Comparison of ENCODE assay signal across 25 mouse cellular contexts in the genomic region with DNA sequence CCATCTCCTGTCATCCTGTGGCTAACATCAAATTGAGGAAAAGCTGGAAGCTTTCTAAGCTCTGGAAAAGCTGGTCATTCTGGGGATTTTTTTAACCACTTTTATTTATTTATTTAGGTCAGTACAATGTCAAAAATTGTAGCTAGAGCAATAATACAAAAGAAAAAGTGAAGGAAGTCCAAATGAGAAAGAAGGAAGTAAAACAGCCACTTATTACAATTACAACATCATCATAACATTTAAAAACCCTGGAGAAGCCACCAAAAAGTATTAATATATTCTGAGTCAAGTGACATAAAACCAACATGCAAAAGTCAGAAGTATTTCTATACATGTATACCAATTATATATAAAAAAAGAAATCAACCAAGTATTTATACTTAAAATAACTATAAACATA.
"Had no signal": no experiment of that assay in that cellular context is flagged by ENCODE, and none has a peak within 500 bp of the region (broad histone marks: within the 10 kb centered on the region; RNA-seq: fewer than 3 reads in every experiment).

No protein-coding gene starts in this region.

- H3K4me3 ChIP-seq: heart, adult 2 months; heart, embryonic 13.5 days; heart, embryonic 15.5 days; hindbrain, embryonic 13.5 days; hindbrain, embryonic 15.5 days; kidney, embryonic 15.5 days; layer of hippocampus, adult 2 months; limb, embryonic 13.5 days; limb, embryonic 15.5 days; liver, embryonic 12.5 days had no signal

- H3K4me1 ChIP-seq: heart, embryonic 13.5 days; heart, embryonic 15.5 days; hindbrain, embryonic 13.5 days; hindbrain, embryonic 15.5 days; kidney, embryonic 15.5 days; limb, embryonic 13.5 days; limb, embryonic 15.5 days; liver, embryonic 12.5 days had no signal

- H3K27ac ChIP-seq: heart, adult 2 months; heart, embryonic 13.5 days; heart, embryonic 15.5 days; hindbrain, embryonic 13.5 days; hindbrain, embryonic 15.5 days; hindbrain, postnatal 0 days; kidney, embryonic 15.5 days; kidney, postnatal 0 days; layer of hippocampus, adult 2 months; limb, embryonic 13.5 days; limb, embryonic 15.5 days; liver, embryonic 12.5 days had no signal

- DNase-seq: gastrocnemius, postnatal 10 days; gastrocnemius, postnatal 25 days; heart, adult 11 months; heart, adult 2 months; heart, postnatal 14 days; heart, postnatal 36 days; kidney, adult 11 months; kidney, adult 2 months; kidney, adult 9 months; kidney, postnatal 14 days; kidney, postnatal 36 days; layer of hippocampus, postnatal 36 days; left cerebral cortex, postnatal 4 days had no signal

- ATAC-seq: hindbrain, postnatal 0 days; intestine, embryonic 16.5 days; liver, embryonic 12.5 days had no signal

- H3K36me3 ChIP-seq: heart, embryonic 13.5 days; heart, embryonic 15.5 days; hindbrain, embryonic 13.5 days; hindbrain, embryonic 15.5 days; kidney, embryonic 15.5 days; limb, embryonic 13.5 days; limb, embryonic 15.5 days; liver, embryonic 12.5 days had no signal
